Mouse (Mus musculus): ENCODE measurements around the gene Dis3l2. TPM values are rescaled to one million over a fixed set of nuclear protein-coding genes. Genes with fewer than 3 reads are reported as not detected.

Dis3l2 gene
- polyA plus RNA-seq, 1 experiment from 2014 or later, result 35.9 TPM

Other genes with a start within 250 kb of the Dis3l2 start
- 3,351 and 3,402 TPM in 2 replicates for gene Ptma, start 177.1 kb upstream of the Dis3l2 start, polyA plus RNA-seq (2014; fragmentation: Nextera tagmentation; extraction: Ambion mirVana)
- 91.9 and 96.0 TPM in 2 replicates for gene Pde6d, start 121.2 kb upstream of the Dis3l2 start, polyA plus RNA-seq (2014; fragmentation: Nextera tagmentation; extraction: Ambion mirVana)
- 49.7 and 63.7 TPM in 2 replicates for gene Cops7b, start 120.9 kb upstream of the Dis3l2 start, polyA plus RNA-seq (2014; fragmentation: Nextera tagmentation; extraction: Ambion mirVana)
- 10.3 and 13.9 TPM in 2 replicates for gene Nppc, start 33.2 kb upstream of the Dis3l2 start, polyA plus RNA-seq (2014; fragmentation: Nextera tagmentation; extraction: Ambion mirVana)